Mouse (Mus musculus) CD4-positive, CD25-positive, alpha-beta regulatory T cell, adult 2 months (primary cell): ENCODE measurements around the gene Nhlrc1.

ENCODE experiments used
- DNase-seq: peaks from one replicate; pipeline ENCODE4 v3.0.0-alpha.2; 2012; ENCODE audit warnings: low read depth, low spot score

Nhlrc1 gene

GRCm38 (mm10) chr13:47014334-47015194, at the start of gene Nhlrc1:
Nhlrc1 (minus strand) TSS chr13:47014850.
- DNase-seq = peak; percentile 91

- DNase-seq = no peak
These were observed 49.5 kb upstream of the Nhlrc1 start for GRCm38 (mm10) chr13:47063985-47064760.

GRCm38 (mm10) chr13:47062756-47063155, 48.1 kb upstream of the Nhlrc1 start:
- DNase-seq = no peak

GRCm38 (mm10) chr13:47056781-47057180, 42.1 kb upstream of the Nhlrc1 start:
- no peak for DNase-seq

- DNase-seq = no peak
These were observed 41.5 kb upstream of the Nhlrc1 start for GRCm38 (mm10) chr13:47056126-47056525.

- no peak for DNase-seq
These were observed 39.3 kb upstream of the Nhlrc1 start for GRCm38 (mm10) chr13:47053971-47054370.

GRCm38 (mm10) chr13:47050009-47050408, 35.4 kb upstream of the Nhlrc1 start:
- DNase-seq = no peak

- no peak for DNase-seq
These were observed 33.3 kb upstream of the Nhlrc1 start for GRCm38 (mm10) chr13:47047996-47048395.

GRCm38 (mm10) chr13:47044617-47044947, 29.9 kb upstream of the Nhlrc1 start, which contains the start of gene Tpmt:
Tpmt (minus strand) TSS chr13:47044737.
- no peak for DNase-seq

- peak; percentile 41 for DNase-seq
These were observed 29.4 kb upstream of the Nhlrc1 start for GRCm38 (mm10) chr13:47043833-47044616.

GRCm38 (mm10) chr13:47043030-47043680, 28.5 kb upstream of the Nhlrc1 start, which contains the start of gene Kdm1b:
Kdm1b (plus strand) TSS chr13:47043499.
- DNase-seq = peak; percentile 98

- DNase-seq = peak; percentile 18
These were observed 27.5 kb upstream of the Nhlrc1 start for GRCm38 (mm10) chr13:47042024-47042633.

- no peak for DNase-seq
These were observed 25.4 kb upstream of the Nhlrc1 start for GRCm38 (mm10) chr13:47040061-47040460.

GRCm38 (mm10) chr13:47037946-47038345, 23.3 kb upstream of the Nhlrc1 start:
- no peak for DNase-seq

- no peak for DNase-seq
These were observed 19.0 kb upstream of the Nhlrc1 start for GRCm38 (mm10) chr13:47033602-47034001.

- peak; percentile 55 for DNase-seq
These were observed 15.9 kb upstream of the Nhlrc1 start for GRCm38 (mm10) chr13:47030376-47031107.

GRCm38 (mm10) chr13:47020798-47021197, 6.1 kb upstream of the Nhlrc1 start:
- DNase-seq = no peak

- DNase-seq = no peak
These were observed 5.1 kb upstream of the Nhlrc1 start for GRCm38 (mm10) chr13:47019774-47020173.

- DNase-seq = peak; percentile 45
These were observed 2.6 kb upstream of the Nhlrc1 start for GRCm38 (mm10) chr13:47017259-47017658.

- DNase-seq = no peak
These were observed 498 bp upstream of the Nhlrc1 start for GRCm38 (mm10) chr13:47015195-47015501.
